Mouse (Mus musculus) olfactory bulb, adult 2 months (tissue): ENCODE measurements around the gene Rab14.

Source experiments
- CTCF ChIP-seq: fragments of 200-500 bp; IDR thresholded peaks from 2 replicates; pipeline ENCODE4 v1.5.1; 2012; ENCODE audit warnings: low read depth, mild to moderate bottlenecking, low read length, moderate library complexity; ENCODE audit not compliant: insufficient read depth
- POLR2A ChIP-seq: fragments of 200-500 bp; IDR thresholded peaks from 2 replicates; pipeline ENCODE4 v1.6.1; 2012; ENCODE audit warnings: mild to moderate bottlenecking, low read depth, low read length, moderate library complexity; ENCODE audit not compliant: insufficient read depth

DNA sequence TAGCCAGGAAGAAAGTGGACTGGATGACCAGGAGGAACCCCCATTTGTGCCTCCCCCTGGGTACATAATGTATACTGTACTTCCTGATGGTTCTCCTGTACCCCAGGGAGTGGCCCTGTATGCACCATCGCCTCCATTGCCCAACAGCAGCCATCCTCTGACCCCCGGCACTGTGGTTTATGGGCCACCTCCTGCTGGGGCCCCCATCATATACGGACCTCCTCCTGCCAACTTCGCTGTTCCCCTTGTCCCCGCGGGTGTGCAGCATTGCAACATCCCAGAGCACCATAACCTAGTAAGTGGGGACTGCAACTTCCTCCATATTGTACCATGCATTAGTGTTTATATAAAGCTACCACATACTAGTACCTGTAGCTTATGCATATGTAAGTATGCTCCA lies 47.7 kb downstream of the Rab14 start:
- TF ChIP-seq POLR2A (no peak), CTCF (no peak)
